Mouse (Mus musculus) embryo, embryonic 10.5 days (tissue): Measurements from ENCODE around the gene Mrps9.
A peak's percentile ranks its signal among the peaks of the same experiment; 100 is the strongest.
"Not testable (repeated sequence)": the region's sequence is repeated elsewhere in the genome, so short reads cannot be mapped to it uniquely, and the experiment has no call there.

Experiments
- DNase-seq: peaks from one replicate; pipeline ENCODE4 v3.0.0-alpha.2; 2015; ENCODE audit warnings: low spot score

Gene Mrps9

DNA sequence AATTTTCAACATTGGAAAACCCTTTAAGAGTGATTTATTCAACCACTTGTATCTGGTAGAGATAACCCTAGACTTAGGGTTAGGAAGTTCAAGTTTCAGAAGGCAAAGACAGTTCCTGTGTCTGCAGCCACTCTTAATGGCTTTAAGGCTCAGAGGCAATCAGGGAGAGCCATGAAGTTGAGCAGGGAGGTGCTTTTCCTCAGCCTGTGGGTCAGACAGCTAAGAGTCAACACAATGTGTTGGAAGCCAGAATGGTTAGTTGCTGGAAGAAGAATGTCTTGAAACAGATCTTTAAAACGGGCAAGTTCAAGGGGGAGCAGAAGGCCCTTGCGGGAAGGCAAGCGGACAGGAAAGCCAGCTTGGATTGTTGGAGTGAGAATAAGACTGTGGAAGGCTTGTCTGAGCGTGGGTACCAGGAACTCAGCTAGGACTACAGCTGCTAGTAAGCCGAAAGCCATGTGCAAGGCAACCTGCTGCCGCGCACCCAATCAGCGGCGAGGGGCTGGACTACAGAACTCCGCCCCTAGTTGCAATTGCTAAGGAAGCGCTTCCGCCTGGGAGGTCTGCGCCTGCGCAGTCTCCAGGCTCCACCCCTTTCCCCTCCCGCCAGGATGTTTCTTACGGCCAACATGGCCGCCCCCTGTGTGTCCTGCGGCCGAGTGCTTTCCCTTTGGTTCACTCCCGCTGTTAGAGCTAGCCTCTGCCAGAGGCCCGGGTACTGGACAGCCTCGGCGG, at the start of gene Mrps9:
Mrps9 (plus strand) TSS at position 571 of the 735 bp plus-strand sequence.
- DNase-seq: peak; percentile 98

DNA sequence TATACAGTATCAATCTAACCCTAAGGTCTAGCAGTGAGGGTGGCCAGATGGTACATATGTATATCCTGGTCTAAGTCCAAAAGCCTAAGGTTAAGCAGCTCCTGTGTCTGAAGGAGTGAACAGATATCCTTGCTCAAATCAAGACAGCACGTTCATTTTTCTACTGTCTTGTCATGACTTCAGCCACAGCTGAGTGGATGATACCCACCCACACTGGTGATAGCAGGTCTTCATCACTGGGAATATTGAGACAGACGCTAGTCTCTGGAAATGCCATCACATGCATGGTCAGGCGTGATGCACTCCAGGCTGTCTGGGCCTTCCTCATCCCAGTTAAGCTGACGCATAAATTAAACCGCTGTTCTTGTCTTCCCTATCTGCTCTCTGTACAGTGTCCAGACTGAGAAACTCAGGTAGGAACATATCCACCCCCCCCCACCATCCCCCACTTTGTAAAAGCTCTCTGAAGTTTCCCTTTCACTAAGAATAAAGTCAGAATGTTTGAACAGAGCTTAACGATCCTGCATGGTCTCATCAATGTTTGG, 37.7 kb upstream of the Mrps9 start:
- no peak for DNase-seq

DNA sequence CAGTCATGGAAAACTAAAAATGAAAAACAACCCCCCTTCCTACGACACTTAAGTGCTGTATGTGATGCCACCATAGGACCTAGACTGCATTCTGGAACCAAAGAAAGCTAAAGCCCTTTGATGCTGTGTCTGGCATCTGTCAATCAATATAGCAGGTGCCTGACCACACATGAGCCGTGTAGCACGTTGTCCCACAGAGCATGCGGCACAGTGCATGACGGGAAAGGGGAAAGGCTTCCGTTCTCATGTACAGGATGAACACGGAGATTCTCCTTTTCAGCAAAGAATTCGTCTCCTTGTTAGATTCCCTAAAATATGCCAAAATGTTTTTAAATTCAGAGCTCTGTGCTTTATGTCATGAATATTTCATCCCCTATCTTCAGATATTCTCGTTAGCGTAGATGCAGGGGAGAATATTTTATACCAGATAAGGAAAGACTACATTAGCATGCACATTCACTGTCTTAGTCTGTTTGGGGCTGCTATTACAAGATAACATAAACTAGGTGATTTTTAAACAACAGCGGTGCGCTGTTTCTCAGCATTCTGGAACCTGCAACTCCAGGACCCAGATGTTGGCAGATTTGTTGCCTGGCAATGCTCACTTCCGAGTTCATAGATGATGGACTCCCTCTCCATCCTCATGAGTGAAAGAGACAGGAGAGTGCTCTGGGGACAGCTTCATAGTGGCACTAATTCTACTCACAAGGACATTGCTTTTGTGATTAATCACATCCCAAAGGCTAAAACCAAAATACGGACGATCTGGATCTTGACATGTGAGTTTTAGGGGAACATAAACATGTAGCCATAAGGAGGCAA, 36.0 kb upstream of the Mrps9 start:
- no peak for DNase-seq

DNA sequence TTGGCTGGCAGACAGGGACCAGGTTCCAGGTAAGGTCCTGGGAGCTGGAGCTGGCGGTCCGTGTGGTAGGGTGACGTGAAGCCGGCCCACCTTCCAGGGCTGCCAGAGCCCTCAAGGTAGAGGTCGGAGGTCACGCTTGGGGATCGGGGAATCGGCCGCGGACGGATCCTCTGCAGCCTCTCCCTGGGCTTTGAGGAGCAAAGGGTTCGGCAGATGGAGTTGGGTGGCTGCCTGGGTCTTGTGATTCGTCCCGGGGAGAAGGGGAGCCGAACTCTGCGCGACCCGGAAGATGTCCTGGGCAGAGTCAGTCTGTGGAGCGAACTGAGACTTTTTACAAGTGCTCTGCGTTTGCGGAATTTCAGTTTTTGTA, 350 bp downstream of the Mrps9 start:
- no peak for DNase-seq

DNA sequence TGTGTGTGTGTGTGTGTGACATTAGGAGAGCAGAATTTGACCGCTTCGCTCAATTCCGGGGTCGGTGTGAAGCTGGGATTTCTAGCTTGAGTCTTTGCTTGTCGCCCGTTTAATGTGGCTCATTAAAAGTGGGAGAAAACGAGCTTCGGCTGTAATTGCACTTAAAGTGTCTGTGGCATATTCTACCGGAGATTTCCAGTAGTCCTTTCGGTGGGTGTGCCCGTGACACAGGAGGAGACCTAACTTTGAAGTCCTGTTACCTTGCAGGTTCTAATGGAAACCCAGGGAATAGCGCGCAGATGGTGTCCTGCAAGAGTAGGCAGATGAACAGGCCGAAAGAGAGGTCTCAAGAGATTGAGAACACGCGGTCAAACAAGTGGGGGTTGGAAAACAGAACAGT, 777 bp downstream of the Mrps9 start:
- peak; percentile 19 for DNase-seq

DNA sequence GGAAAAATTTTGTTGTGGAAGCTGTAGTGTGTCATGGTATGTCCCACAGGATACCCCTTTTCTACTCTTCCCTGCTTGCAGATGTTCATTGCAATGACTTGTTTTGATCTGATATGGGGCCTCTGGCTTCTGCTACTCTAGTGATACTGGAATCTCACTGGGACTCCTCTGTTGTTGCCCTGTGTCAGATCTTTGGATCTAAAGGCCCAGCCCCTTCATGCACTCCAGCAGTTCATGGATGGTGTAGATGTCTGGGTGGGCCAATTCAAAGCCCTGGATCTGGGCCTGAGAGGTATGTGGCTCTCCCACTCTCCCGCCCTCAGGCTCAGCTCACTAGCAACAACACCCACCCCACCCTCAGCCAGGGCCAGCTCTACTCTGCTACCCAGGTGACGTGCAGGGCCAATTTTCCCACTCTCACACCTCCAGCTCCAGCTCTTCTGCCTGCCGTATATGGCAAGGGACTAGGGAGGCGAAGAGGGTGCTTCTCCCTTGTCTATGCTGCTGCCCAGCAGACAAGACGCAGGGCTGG, 13.8 kb downstream of the Mrps9 start:
- no peak for DNase-seq

DNA sequence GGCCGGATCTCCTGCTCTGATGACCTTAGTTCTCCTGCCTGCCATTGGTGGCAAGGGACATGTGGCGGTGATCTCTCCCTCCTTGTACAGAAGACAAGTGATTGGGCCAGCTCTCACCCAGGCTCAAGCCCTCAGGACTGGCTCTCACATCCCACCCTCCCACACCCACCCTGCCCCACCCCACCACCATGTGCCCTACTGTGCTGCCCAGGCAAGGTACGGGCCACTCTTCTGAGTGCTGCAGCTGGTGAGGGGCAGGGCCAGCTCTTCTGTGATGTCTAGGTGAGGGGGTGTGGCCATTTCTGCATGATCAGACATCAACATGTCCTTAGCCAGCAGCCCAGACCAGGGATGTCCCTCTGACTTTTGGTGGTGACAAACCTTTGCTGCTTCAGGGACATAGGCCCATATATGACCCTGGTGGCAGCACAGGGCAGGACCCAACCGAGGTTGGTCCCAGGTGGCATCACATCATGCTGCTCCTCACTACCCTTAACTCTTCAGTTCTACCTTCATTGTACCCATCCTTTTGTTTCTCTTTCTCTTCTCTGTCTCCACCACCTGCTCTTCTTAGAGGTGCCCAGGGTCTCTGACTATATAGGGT, 14.4 kb downstream of the Mrps9 start:
- no peak for DNase-seq

DNA sequence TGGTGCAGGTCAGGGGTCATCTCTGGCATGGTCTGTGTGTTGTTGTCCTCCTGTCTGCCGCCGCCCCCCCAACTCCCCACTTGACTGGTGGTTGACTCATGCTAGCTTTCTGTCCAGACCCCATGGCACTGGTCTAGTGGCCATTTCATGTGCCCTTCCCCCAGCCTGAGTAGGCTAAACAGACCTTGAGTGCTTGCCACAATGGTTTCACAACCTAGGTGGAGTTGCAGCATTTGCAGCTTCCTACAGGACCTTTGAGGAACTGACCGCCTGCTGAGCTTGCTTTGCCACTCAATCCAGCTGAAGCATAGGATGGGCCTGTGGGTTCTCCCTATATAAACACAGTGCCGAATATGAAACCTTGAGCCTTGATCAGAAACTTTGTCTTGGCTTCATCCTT, 15.0 kb downstream of the Mrps9 start:
- DNase-seq: no peak

DNA sequence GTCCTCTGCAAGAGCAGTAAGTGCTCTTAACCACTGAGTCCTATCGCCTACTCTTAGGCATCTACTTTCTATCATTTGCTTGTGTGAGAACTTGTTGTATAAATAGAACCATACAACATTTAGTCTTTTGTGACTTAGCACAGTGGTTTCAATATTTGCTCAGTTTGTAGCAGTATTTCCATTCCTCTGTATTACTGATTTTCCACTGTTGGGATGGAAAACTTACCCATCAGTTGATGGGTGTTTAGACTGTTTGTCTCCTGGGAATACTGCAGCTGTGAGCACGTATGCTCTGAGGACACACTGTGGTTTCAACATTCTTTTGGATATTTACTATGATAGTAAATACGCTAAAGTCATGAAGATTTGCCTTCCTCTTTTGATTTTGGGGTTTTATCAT, 16.2 kb downstream of the Mrps9 start:
- DNase-seq: no peak

DNA sequence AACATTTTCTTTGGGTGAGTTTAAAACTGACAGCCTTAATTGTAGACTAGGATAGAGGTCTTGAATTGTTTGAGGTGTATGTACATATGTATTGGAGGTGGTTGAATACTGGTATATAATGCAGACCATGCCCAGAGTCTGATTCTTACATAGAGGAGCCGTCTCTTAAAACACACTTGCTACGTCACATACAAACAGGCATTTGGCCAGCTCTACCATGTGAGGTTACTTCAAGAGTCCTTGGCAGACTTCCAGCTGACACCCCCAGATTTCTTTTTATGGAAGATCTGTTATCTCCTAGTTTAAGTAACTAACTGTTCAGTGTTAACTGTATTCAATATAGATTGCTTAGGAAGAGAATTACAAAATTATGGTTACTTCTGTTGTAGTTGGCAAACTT, 23.1 kb downstream of the Mrps9 start:
- DNase-seq: no peak

DNA sequence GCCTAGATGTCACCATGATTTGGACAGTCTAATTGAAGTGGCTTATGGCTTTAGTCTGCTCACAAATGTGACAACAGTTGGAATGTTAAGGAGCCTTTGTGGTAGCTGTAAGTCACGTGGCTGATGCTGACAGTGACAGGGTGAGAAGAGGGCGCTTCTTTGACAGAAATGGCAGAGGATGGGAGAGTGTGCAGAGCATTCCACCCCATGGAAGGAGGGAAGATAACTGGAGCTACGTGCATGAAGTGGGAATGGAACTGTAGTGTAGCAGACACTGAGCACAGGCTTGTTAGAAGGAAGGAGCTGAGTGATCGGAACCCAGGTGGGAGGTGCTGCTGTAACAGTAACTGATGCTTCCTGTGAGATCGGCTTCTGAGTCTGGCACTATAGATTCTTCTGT, 24.2 kb downstream of the Mrps9 start:
- DNase-seq: no peak

DNA sequence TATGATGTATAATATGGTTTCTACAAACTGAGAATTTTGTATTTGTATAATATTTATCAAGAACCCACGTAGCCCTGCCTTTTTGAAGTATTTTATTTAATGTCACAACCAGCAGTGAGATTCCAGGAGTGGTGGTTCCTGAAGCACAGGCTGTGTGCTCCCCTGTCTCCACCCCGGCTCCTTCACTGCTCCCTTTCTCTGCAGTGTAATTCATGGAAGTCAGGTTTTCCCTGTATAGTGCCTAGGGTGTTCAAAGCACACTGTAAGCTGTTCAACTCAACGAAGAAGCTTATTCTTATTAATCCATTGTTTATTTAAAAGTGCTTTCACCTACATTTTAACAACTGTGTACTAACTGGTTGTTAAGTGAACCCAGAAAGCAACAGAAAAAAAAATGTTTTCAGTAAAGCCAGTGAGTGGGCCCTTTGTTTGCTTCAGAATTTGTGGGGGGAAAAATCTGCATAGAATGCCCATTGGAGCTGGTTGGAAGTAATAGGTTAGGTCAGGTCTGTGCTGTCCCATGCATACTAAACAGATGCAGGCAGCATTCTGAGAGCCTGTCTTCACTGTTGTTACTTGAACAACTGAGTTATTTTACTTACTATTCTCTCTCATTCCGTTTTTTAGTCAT, 25.5 kb downstream of the Mrps9 start:
- peak; percentile 13 for DNase-seq

DNA sequence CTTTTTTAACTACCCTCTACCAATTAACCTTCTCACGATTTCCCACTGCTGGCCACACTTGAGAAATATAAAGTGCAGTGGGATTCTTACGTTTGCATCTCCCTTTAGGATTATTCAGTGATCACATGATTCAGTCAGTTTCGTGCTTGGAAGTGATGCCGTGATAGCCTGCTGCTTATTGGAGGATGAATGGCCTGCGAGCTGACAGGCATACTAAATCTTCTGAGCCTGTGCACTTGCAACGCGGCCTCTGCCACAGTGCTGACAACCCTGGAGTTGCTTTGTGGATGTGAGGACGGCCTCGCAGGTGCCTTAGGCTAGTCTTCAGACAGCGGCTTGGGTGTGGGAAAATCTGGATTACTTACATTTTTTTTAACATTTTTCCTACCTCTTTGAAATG, 26.2 kb downstream of the Mrps9 start:
- DNase-seq: peak; percentile 18

DNA sequence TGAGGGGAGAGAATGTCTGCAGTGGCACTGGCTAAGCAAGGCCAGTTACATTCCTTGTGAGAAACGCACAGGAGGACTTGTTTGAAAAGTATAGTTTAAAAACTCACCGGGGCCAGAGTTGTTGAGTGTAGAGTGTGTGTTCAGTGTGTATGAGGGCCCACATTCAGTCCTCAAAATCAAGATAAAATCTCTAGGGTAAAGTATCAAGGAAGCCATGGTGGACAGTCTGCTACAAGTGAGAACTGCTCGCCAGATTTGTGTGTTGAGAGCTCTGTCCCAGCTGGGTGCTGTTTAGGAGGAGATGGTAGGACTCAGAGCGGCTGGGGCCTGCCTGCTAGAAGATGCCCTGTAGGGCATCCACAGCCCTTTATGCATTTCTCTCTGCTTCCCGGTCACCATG, 27.8 kb downstream of the Mrps9 start:
- DNase-seq: no peak

DNA sequence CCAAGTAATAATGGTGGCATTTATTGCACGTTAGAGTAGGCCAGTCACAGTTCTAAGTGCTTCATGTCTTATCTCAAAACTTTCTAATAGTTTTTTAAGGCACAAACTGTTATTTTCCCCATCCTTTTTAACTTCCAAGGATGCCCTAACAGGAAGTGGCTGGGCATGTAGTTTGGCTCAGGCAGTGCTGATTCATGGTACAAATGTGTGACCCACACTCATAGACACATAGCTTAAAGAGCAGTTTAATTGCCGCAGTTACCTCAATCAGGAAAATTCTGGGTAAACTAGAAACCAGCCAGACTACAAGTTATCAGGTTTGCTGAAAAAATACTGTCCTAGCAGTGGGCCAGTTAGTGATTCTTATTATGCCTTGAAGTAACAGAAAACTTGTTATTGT, 31.2 kb downstream of the Mrps9 start:
- DNase-seq: no peak

DNA sequence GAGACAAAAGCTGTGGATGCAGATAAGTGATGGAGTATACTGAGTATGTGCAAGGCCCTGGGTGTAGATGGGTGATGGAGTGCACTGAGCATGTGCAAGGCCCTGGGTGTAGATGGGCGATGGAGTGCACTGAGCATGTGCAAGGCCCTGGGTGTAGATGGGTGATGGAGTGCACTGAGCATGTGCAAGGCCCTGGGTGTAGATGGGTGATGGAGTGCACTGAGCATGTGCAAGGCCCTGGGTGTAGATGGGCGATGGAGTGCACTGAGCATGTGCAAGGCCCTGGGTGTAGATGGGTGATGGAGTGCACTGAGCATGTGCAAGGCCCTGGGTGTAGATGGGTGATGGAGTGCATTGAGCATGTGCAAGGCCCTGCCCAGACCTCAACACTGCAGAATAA, 32.4 kb downstream of the Mrps9 start:
- not testable (repeated sequence) for DNase-seq

DNA sequence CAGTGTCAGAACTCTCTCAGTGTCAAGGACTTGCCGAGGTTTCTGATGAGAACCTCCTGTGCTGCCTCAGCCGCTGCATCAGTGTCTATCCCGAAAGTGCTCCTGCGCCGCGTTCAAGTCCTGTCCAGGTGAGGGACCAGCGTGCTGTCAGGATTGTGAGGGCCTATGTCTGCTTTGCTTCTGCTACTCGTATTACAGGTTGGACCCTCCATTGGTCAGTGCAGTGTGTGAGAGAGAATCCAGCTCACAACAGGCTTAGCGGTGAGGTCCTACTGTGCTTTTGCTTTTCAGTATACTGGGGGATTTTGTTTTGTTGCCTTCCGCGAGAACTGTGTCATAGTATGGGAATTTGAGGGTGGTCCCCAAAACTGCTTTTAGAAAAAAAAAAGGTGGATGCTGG, 36.8 kb downstream of the Mrps9 start:
- DNase-seq: no peak

DNA sequence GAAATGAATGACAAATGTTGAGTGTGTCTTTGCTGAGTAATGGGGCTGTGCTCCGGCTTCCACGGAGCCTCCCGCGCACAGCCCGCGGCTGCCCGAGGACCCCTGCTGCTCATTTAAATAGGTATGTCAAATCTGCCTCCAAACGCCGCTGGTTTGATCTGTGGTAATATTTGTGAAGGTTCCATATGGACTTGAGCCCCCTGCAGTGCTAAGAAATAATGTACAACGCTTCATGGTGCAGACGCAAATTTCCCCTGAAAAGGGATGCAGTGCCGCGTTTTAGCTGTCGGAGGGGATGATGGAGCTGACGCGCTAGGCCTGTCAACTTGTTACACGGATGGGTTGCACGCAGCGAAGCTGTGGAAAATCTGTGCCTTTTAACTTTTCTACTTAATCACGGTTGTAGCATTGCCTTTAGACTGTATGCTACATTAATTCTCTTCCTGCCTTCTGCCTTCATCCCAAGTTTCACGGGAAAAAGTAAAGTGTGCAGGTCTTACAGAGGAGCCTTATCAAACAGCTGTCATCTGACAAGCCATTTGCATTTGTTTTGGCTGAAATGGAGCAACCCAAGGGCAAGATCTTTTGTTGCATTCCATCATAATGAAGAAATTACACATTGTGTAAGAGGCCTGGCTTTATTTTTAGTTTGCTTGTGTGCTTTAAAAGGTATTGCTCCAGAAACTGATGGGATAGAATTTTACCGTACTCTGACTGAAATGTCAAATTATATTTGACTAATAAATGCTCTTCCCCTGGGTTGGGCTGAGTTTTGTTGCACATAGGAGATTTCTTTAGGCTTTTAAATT, 37.7 kb downstream of the Mrps9 start:
- DNase-seq: peak; percentile 36

DNA sequence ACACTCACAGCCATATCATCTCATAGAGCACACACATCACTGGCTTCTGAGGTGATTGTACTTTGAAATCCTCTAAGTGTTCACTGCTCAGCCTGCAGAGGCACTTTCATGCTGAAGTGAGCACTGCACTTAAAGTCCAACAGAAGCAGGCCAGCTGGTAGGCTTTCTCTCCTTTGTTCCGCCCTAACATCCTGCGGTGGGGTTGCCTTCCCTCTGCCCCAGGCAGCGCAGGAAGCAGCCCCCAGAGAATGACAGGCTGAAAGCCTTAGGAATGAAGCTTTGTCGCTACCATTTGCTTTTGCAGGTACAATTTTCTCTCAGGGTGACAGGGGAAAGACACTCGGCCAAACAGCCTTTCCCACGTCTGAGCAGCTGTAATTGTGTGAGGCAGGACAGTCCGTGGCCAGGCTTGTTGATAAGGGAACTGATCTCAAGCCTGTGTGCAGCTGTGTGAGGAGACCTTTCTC, 38.4 kb downstream of the Mrps9 start:
- DNase-seq: peak; percentile 49

DNA sequence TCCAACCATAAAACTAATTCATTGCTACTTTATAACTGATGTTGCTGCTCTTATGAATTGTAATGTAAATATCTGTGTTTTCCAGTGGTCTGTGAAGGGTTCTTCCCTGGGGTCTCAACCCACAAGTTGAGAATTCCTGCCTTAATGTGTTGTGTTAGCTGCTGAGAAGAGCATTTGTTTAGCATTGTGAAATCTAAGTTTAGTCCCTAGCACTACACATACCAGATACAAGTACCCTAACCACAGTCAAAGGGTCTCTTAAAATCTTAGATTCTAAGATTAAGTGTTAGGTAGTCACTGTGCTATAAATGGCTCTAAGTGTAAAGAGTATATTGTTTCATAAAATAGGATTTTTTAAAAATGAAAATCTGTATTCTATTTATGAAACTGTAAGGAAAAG, 43.7 kb downstream of the Mrps9 start:
- no peak for DNase-seq

DNA sequence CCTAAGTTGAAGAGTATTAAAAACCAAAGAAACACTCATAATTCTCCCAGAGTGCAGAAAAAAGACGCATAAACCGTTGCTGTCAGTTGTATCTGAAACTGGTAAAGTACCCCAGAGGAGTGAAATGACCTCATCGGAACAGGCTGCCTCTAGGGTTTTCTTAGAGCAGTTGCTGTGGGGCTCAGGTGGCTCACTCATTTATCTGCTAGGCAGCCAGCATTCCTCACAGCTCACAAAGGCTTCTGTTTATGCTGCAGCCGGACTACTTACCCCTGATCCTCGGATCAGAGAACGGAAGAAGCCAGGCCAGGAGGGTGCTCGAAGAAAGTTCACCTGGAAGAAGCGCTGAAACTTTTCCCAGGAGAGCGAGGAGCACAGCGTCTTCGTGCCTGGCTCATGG, 54.1 kb downstream of the Mrps9 start:
- DNase-seq: no peak
